Mouse (Mus musculus): ENCODE results near the gene Olfr399. TPM values are rescaled to one million over a fixed set of nuclear protein-coding genes. Genes with fewer than 3 reads are reported as not detected.

The Olfr399 gene
- not detected in 2 replicates for polyA plus RNA-seq (2012; rRNA removed; ENCODE audit: low replicate concordance)

GRCm38 (mm10) chr11:74056451-74056850 lies at the start of gene Olfr399, which contains the start of gene Olfr139:
Gene Olfr399, minus strand, starts transcription at chr11:74056615.
Gene Olfr139, minus strand, starts transcription at chr11:74056551.

GRCm38 (mm10) chr11:74069655-74070054 lies 13.2 kb upstream of the Olfr399 start, which contains the start of gene Zfp616:
Gene Zfp616, plus strand, starts transcription at chr11:74069955.

Other genes starting within 250 kb of the Olfr399 start
- not detected in 2 replicates for gene Olfr392, start 239.6 kb downstream of the Olfr399 start, polyA plus RNA-seq (2012; rRNA removed; ENCODE audit: low replicate concordance)
- gene Olfr393, start 205.2 kb downstream of the Olfr399 start, polyA plus RNA-seq (2012; rRNA removed; ENCODE audit: low replicate concordance) = not detected in 2 replicates
- gene Olfr394, start 165.8 kb downstream of the Olfr399 start, polyA plus RNA-seq (2012; rRNA removed; ENCODE audit: low replicate concordance) = not detected in 2 replicates
- not detected in 2 replicates for gene Olfr395, start 147.3 kb downstream of the Olfr399 start, polyA plus RNA-seq (2012; rRNA removed; ENCODE audit: low replicate concordance)
- gene Olfr23, start 119.9 kb downstream of the Olfr399 start, polyA plus RNA-seq (2012; rRNA removed; ENCODE audit: low replicate concordance) = not detected in 2 replicates
- not detected in 2 replicates for gene Olfr397, start 95.8 kb downstream of the Olfr399 start, polyA plus RNA-seq (2012; rRNA removed; ENCODE audit: low replicate concordance)
- not detected in 2 replicates for gene Olfr398, start 66.2 kb downstream of the Olfr399 start, polyA plus RNA-seq (2012; rRNA removed; ENCODE audit: low replicate concordance)
- not detected in 2 replicates for gene Olfr139, start 64 bp downstream of the Olfr399 start, polyA plus RNA-seq (2012; rRNA removed; ENCODE audit: low replicate concordance)
- gene Zfp616, start 13.3 kb upstream of the Olfr399 start, polyA plus RNA-seq (2012; rRNA removed; ENCODE audit: low replicate concordance) = not detected in 2 replicates
- gene Olfr401, start 57.1 kb upstream of the Olfr399 start, polyA plus RNA-seq (2012; rRNA removed; ENCODE audit: low replicate concordance) = not detected in 2 replicates
- gene Olfr402, start 96.9 kb upstream of the Olfr399 start, polyA plus RNA-seq (2012; rRNA removed; ENCODE audit: low replicate concordance) = not detected in 2 replicates
- gene Olfr403, start 129.6 kb upstream of the Olfr399 start, polyA plus RNA-seq (2012; rRNA removed; ENCODE audit: low replicate concordance) = not detected in 2 replicates
- gene Olfr43, start 154.8 kb upstream of the Olfr399 start, polyA plus RNA-seq (2012; rRNA removed; ENCODE audit: low replicate concordance) = not detected in 2 replicates
- not detected in 2 replicates for gene Olfr406, start 203.2 kb upstream of the Olfr399 start, polyA plus RNA-seq (2012; rRNA removed; ENCODE audit: low replicate concordance)
- not detected in 2 replicates for gene Olfr59, start 227.1 kb upstream of the Olfr399 start, polyA plus RNA-seq (2012; rRNA removed; ENCODE audit: low replicate concordance)